Mouse (Mus musculus): ENCODE data around the gene Fcor.
A peak's percentile ranks its signal among the peaks of the same experiment; 100 is the strongest.

Fcor gene

GRCm38 (mm10) chr8:3654726-3655508 lies 17.2 kb downstream of the Fcor start:
- no peaks in the 10 kb centered on the region for H3K27me3 ChIP-seq (ENCODE audit: control insufficient read depth, insufficient read depth, low read length, poor library complexity, severe bottlenecking)
- H3K36me3 ChIP-seq (ENCODE audit: control insufficient read depth, insufficient read depth, low read length, poor library complexity, severe bottlenecking), result no peaks in the 10 kb centered on the region
- DNase-seq (ENCODE audit: low read depth, low spot score), result no peak

GRCm38 (mm10) chr8:3652845-3653244 lies 19.3 kb downstream of the Fcor start:
- DNase-seq (ENCODE audit: low read depth, low spot score), result no peak
- Histone ChIP-seq H3K36me3 (ENCODE audit: control insufficient read depth, insufficient read depth, low read length, poor library complexity, severe bottlenecking) (no peaks in the 10 kb centered on the region), H3K27me3 (ENCODE audit: control insufficient read depth, insufficient read depth, low read length, poor library complexity, severe bottlenecking) (no peaks in the 10 kb centered on the region)

GRCm38 (mm10) chr8:3648990-3649389 lies 23.2 kb downstream of the Fcor start:
- H3K36me3 ChIP-seq (ENCODE audit: control insufficient read depth, insufficient read depth, low read length, poor library complexity, severe bottlenecking), result no peaks in the 10 kb centered on the region
- DNase-seq (ENCODE audit: low read depth, low spot score), result no peak
- H3K27me3 ChIP-seq (ENCODE audit: control insufficient read depth, insufficient read depth, low read length, poor library complexity, severe bottlenecking), result no peaks in the 10 kb centered on the region

- H3K36me3 ChIP-seq (ENCODE audit: control insufficient read depth, insufficient read depth, low read length, poor library complexity, severe bottlenecking), result no peaks in the 10 kb centered on the region
- H3K27me3 ChIP-seq (ENCODE audit: control insufficient read depth, insufficient read depth, low read length, poor library complexity, severe bottlenecking), result no peaks in the 10 kb centered on the region
- DNase-seq (ENCODE audit: low read depth, low spot score), result no peak
Measured at GRCm38 (mm10) chr8:3648268-3648667, 23.9 kb downstream of the Fcor start.

GRCm38 (mm10) chr8:3647561-3647960 lies 24.6 kb downstream of the Fcor start:
- DNase-seq (ENCODE audit: low read depth, low spot score), result no peak
- H3K27me3 ChIP-seq (ENCODE audit: control insufficient read depth, insufficient read depth, low read length, poor library complexity, severe bottlenecking), result no peaks in the 10 kb centered on the region
- H3K36me3 ChIP-seq (ENCODE audit: control insufficient read depth, insufficient read depth, low read length, poor library complexity, severe bottlenecking), result no peaks in the 10 kb centered on the region

- H3K27me3 ChIP-seq (ENCODE audit: control insufficient read depth, insufficient read depth, low read length, poor library complexity, severe bottlenecking), result no peaks in the 10 kb centered on the region
- H3K36me3 ChIP-seq (ENCODE audit: control insufficient read depth, insufficient read depth, low read length, poor library complexity, severe bottlenecking), result no peaks in the 10 kb centered on the region
- no peak for DNase-seq (ENCODE audit: low read depth, low spot score)
Measured at GRCm38 (mm10) chr8:3646824-3647531, 25.2 kb downstream of the Fcor start.

GRCm38 (mm10) chr8:3645804-3646203 lies 26.4 kb downstream of the Fcor start:
- Histone ChIP-seq H3K27me3 (ENCODE audit: control insufficient read depth, insufficient read depth, low read length, poor library complexity, severe bottlenecking) (no peaks in the 10 kb centered on the region), H3K36me3 (ENCODE audit: control insufficient read depth, insufficient read depth, low read length, poor library complexity, severe bottlenecking) (peaks cover 7% of the 10 kb centered on the region)
- DNase-seq (ENCODE audit: low read depth, low spot score), result peak; percentile 82

- Histone ChIP-seq H3K36me3 (ENCODE audit: control insufficient read depth, insufficient read depth, low read length, poor library complexity, severe bottlenecking) (no peaks in the 10 kb centered on the region; the same call in 1 of the 2 replicates), H3K27me3 (ENCODE audit: control insufficient read depth, insufficient read depth, low read length, poor library complexity, severe bottlenecking) (no peaks in the 10 kb centered on the region)
- peak; percentile 33 for DNase-seq (ENCODE audit: low read depth, low spot score)
Measured at GRCm38 (mm10) chr8:3631478-3631875, 40.7 kb downstream of the Fcor start.

- no peaks in the 10 kb centered on the region for H3K27me3 ChIP-seq (ENCODE audit: control insufficient read depth, insufficient read depth, low read length, poor library complexity, severe bottlenecking)
- no peaks in the 10 kb centered on the region; the same call in 1 of the 2 replicates for H3K36me3 ChIP-seq (ENCODE audit: control insufficient read depth, insufficient read depth, low read length, poor library complexity, severe bottlenecking)
- DNase-seq (ENCODE audit: low read depth, low spot score), result peak; percentile 92
Measured at GRCm38 (mm10) chr8:3630647-3631477, 41.3 kb downstream of the Fcor start, which contains the start of gene Stxbp2. Stxbp2 (plus strand) TSS chr8:3630955.

GRCm38 (mm10) chr8:3628014-3628413 lies 44.1 kb downstream of the Fcor start:
- H3K36me3 ChIP-seq (ENCODE audit: control insufficient read depth, insufficient read depth, low read length, poor library complexity, severe bottlenecking), result no peaks in the 10 kb centered on the region
- DNase-seq (ENCODE audit: low read depth, low spot score), result peak; percentile 81
- H3K27me3 ChIP-seq (ENCODE audit: control insufficient read depth, insufficient read depth, low read length, poor library complexity, severe bottlenecking), result no peaks in the 10 kb centered on the region

GRCm38 (mm10) chr8:3626971-3627370 lies 45.2 kb downstream of the Fcor start:
- no peak for DNase-seq (ENCODE audit: low read depth, low spot score)
- H3K27me3 ChIP-seq (ENCODE audit: control insufficient read depth, insufficient read depth, low read length, poor library complexity, severe bottlenecking), result no peaks in the 10 kb centered on the region
- no peaks in the 10 kb centered on the region for H3K36me3 ChIP-seq (ENCODE audit: control insufficient read depth, insufficient read depth, low read length, poor library complexity, severe bottlenecking)

- no peak for DNase-seq (ENCODE audit: low read depth, low spot score)
- Histone ChIP-seq H3K36me3 (ENCODE audit: control insufficient read depth, insufficient read depth, low read length, poor library complexity, severe bottlenecking) (no peaks in the 10 kb centered on the region), H3K27me3 (ENCODE audit: control insufficient read depth, insufficient read depth, low read length, poor library complexity, severe bottlenecking) (no peaks in the 10 kb centered on the region)
Measured at GRCm38 (mm10) chr8:3625445-3625844, 46.7 kb downstream of the Fcor start, which contains the start of gene Pcp2. Pcp2 (minus strand) TSS chr8:3625545.

GRCm38 (mm10) chr8:3622119-3622518 lies 50.0 kb downstream of the Fcor start:
- no peak for DNase-seq (ENCODE audit: low read depth, low spot score)
- Histone ChIP-seq H3K27me3 (ENCODE audit: control insufficient read depth, insufficient read depth, low read length, poor library complexity, severe bottlenecking) (no peaks in the 10 kb centered on the region), H3K36me3 (ENCODE audit: control insufficient read depth, insufficient read depth, low read length, poor library complexity, severe bottlenecking) (peaks cover 1% of the 10 kb centered on the region; the same call in 1 of the 2 replicates)

GRCm38 (mm10) chr8:3621199-3621970 lies 50.8 kb downstream of the Fcor start, which contains the start of the genes Xab2 and Pet100:
Xab2 (minus strand) TSS chr8:3621316.
Pet100 (plus strand) TSS chr8:3621548.
- H3K27me3 ChIP-seq (ENCODE audit: control insufficient read depth, insufficient read depth, low read length, poor library complexity, severe bottlenecking), result no peaks in the 10 kb centered on the region
- DNase-seq (ENCODE audit: low read depth, low spot score), result peak; percentile 100
- H3K36me3 ChIP-seq (ENCODE audit: control insufficient read depth, insufficient read depth, low read length, poor library complexity, severe bottlenecking), result peaks cover 1% of the 10 kb centered on the region; the same call in 1 of the 2 replicates
